Mouse (Mus musculus): ENCODE results near the gene Mpz. TPM values are rescaled to one million over a fixed set of nuclear protein-coding genes. Genes with fewer than 3 reads are reported as not detected.

The Mpz gene
- total RNA-seq, 2 experiments from 2014 or later = not detected

DNA sequence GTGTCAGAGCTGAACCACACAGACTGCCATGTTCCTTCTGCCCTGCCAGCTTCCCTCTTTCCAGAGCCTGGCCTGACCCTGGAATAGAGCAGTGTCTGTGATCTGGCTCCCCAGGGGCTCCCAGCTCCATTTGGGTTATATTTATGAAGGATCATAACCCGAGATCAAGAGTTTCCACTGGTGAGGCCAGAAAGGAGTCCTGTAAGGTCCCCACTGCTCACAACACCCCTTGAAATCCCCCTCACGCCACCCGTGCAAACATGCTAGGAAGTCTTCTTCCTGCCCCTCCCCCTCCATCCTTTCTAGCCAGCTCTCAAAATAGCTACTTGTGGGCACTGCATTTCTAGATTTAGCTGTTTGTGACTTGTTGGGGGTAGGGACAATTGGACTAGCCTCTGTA is 33.1 kb downstream of the Mpz start:
- ATAC-seq (replicated peaks; ENCODE audit: low FRiP score, poor library complexity, severe bottlenecking) = no peak

DNA sequence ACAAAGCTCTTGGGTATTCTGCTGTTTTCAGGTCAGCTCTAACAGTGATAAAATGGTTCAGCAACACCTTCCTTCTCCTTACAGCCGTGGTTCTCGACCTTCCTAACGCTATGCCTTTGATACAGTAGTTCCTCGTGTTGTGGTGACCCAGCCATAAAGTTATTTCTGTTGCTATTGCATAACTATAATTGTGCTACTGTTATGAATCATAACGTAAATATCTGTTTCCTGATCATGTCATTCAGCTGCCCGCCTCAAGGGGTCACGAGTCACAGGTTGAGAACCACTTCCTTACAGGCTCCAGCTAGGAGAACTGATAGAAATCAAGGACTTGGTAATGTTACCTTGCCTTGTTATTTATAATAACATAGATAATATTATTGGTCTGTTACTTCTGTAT is 33.8 kb downstream of the Mpz start:
- ATAC-seq (replicated peaks; ENCODE audit: low FRiP score, poor library complexity, severe bottlenecking) = no peak

- ATAC-seq (replicated peaks; ENCODE audit: low FRiP score, poor library complexity, severe bottlenecking) = no peak
These were observed 35.1 kb downstream of the Mpz start for GRCm38 (mm10) chr1:171185655-171186054.

DNA sequence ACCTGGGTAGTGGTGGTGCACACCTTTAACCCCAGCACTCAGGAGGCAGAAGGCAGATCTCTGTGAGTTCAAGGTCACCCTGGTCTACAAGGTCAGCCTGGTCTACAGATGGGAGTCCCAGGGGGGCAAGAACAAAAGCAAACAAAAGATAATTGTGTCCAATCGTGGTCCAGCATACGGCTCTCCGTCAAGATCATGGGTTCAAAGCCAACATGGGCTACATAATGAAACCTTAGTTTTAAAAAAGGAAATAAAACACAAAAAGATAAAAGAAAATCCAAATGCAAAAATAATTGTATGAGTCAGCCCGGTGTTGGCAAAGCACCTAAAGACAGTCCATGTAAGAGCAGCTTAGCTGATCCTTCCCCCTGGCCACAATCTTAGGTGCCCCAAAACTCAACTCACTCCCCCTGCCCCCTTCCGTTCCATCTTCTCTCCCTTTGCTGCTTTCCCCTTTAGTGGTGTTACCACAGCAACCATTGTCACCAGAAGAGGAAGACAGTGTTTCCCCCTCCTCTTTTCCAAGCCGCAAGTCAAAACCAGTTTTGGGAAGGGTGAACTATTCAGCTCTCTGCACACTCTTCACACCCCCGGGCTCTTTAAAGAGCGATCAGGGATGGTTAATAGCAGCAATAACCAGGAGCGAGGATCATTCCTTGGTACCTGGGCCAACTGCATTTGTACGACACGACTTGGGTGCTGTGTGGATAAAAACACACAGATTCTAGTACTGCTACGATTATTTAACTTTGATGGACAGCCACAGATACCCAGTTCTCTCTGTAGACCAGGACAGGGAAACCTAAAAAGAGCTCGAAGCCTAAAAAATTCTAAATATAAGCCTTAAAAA is 37.6 kb downstream of the Mpz start:
- ATAC-seq (replicated peaks; ENCODE audit: low FRiP score, poor library complexity, severe bottlenecking) = no peak

- ATAC-seq (replicated peaks; ENCODE audit: low FRiP score, poor library complexity, severe bottlenecking) = no peak
These were observed 38.5 kb downstream of the Mpz start for GRCm38 (mm10) chr1:171189046-171189445.

GRCm38 (mm10) chr1:171189476-171190114 is 39.1 kb downstream of the Mpz start:
- no peak for ATAC-seq (replicated peaks; ENCODE audit: low FRiP score, poor library complexity, severe bottlenecking)

DNA sequence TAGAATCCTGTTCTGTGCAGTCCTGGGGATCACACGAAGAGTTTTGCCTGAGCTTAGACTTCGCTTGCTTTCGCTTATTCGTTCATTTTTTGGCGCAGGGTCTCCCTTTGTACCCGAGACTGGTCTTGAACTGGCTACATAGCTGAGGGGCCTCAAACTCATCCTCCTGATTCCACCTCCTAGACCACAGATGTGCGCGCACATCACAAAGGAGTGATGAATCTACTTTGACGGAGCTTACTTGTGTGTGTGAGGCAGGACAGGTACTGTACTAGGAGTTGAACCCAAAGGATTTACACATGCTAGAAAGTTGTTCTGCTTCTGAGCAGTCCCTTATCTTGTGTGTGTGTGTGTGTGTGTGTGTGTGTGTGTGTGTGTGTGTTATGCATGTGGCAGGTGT is 40.3 kb downstream of the Mpz start:
- ATAC-seq (replicated peaks; ENCODE audit: low FRiP score, poor library complexity, severe bottlenecking) = no peak

- ATAC-seq (replicated peaks; ENCODE audit: low FRiP score, poor library complexity, severe bottlenecking) = no peak
These were observed 41.8 kb downstream of the Mpz start for GRCm38 (mm10) chr1:171192283-171192682.

- ATAC-seq (replicated peaks; ENCODE audit: low FRiP score, poor library complexity, severe bottlenecking) = no peak
These were observed 42.8 kb downstream of the Mpz start for GRCm38 (mm10) chr1:171193093-171193840.

GRCm38 (mm10) chr1:171193911-171194830 is 43.7 kb downstream of the Mpz start:
- no peak for ATAC-seq (replicated peaks; ENCODE audit: low FRiP score, poor library complexity, severe bottlenecking)

DNA sequence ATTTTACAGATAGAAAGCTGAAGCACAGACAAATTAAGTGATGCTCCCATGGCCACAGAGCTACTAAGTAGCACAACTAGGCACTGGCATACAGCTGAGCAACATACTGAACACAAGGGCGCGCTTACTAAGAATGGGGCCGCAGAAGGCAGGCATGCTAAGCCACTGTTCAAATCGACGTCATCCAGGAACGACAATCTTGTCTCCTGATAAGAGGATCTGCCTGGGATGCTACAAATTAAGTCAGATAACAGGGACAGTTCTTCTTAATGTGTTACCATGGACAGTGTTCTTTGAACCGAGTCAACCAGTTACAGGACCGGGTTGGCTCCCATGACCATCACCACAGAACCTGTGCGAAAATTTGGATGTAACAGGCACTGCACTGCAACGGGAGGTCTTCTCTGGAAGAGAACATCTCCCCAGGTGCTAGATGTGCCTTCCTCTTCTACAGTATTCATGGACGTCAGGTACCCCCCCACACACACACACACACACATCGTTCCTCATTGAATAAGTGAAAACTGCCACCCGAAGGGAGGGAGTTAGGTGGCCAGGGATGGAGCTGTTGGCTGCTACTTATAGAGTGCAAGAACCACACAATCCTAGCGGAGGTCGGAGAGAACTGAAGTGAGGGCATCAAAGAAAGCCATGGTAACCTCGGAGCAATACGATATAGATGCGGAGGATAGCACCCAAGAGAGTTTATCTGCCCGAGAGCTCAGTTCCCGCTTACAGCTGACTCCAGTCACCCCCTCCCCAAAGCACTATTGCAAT is 44.7 kb downstream of the Mpz start:
- ATAC-seq (replicated peaks; ENCODE audit: low FRiP score, poor library complexity, severe bottlenecking) = no peak

- no peak for ATAC-seq (replicated peaks; ENCODE audit: low FRiP score, poor library complexity, severe bottlenecking)
These were observed 45.4 kb downstream of the Mpz start, which contains the start of gene Pcp4l1 for GRCm38 (mm10) chr1:171195887-171196397. Pcp4l1 (minus strand) TSS chr1:171196268.

DNA sequence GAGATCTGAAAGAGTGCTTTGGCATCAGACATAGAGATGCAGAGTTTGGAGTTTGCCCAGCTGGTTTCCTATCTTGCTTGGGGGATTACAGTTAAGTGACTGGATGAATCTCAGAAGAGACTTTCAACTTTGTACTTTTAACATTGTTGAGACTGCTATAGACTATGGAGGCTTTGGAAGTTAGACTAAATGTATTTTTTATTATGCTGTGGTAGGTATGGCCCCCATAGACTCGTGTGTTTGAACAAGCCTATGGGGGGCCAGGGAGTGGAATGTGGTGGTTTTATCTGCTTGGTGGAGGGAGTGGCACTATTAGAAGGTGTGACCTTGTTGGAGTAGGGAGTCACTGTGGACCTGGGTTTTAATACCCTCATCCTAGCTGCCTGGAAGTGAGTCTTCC is 49.0 kb downstream of the Mpz start:
- no peak for ATAC-seq (replicated peaks; ENCODE audit: low FRiP score, poor library complexity, severe bottlenecking)

DNA sequence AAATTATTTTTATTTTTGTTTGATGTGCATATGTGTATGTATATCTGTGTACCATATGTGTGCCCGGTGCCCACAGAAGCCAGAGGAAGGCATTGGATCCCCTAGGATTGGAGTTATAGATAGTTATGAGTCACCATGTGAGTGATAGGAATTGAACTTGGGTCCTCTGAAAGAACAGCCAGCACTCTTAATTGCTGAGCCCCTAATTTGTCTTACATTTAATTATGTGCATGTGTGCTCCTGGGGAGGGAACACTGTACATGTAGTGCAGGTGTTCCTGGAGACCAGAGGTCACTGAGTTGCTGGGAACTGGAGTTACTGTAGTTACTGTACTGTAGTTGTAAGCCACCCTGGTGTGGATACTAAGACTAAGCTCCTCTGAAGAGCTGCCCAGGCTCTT is 50.3 kb downstream of the Mpz start:
- no peak for ATAC-seq (replicated peaks; ENCODE audit: low FRiP score, poor library complexity, severe bottlenecking)

DNA sequence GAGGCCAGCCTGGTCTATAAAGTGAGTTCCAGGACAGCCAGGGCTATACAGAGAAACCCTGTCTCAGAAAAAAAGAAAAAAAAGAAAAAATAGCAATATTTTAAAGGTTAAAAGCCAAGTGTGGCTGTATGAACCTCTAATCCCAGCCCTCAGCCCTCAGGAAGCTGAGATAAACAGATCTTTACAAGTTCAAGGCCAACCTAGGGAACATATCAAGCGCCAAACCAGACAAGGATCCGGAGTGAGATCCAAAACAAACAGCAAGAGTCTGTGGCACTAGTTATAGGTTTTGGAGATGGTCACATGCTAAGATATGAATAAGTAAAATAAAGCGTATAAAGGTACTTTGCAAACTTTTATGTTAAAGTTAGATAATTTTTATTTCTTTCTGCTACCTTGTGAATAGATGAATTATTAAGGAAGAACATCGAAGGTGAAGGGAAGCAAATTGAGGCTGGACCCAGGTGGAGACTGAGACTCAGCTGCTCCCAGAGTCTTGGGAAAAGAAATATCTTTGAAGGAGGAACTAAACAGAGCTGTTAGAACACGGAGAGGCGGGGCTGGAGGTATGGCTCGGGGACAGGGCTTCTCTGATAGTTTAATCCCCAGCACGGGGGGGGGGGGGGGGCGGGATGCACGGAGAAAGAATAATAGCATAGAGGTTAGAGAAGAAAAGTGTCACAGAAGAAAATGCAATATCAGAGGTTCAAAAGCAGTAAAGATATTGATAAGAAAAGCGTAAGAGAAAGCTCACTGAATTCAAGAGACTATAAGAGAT is 53.1 kb downstream of the Mpz start:
- no peak for ATAC-seq (replicated peaks; ENCODE audit: low FRiP score, poor library complexity, severe bottlenecking)

- no peak for ATAC-seq (replicated peaks; ENCODE audit: low FRiP score, poor library complexity, severe bottlenecking)
These were observed 53.7 kb downstream of the Mpz start for GRCm38 (mm10) chr1:171204249-171204644.

GRCm38 (mm10) chr1:171205704-171206493 is 55.4 kb downstream of the Mpz start:
- no peak for ATAC-seq (replicated peaks; ENCODE audit: low FRiP score, poor library complexity, severe bottlenecking)

Data from erythroblast, adult 5-6 weeks (primary cell).